Mouse (Mus musculus) layer of hippocampus, adult 18-20 months (tissue): ENCODE data around the gene Casp9. TPM values are rescaled to one million over a fixed set of nuclear protein-coding genes. Genes with fewer than 3 reads are reported as not detected.

Experiments
- DNase-seq, 2 experiments: peaks; one replicate each; pipeline ENCODE4 v3.0.0; 2022; ENCODE audit warnings: low spot score in 2 of 2
- total RNA-seq, 2 experiments: library from RNA; stranded (reverse); gene quantifications; 2 replicates each; pipeline ENCODE4 v1.2.3; 2021

The Casp9 gene
- total RNA-seq, 2 experiments from 2014 or later = 25.6 to 28.8 TPM

GRCm38 (mm10) chr4:141863726-141864280 is 70.4 kb downstream of the Casp9 start:
- no peak for DNase-seq

- DNase-seq = no peak
Observed at GRCm38 (mm10) chr4:141864506-141864905, 71.1 kb downstream of the Casp9 start.

- no peak for DNase-seq
Observed at GRCm38 (mm10) chr4:141865006-141865405, 71.6 kb downstream of the Casp9 start.

Other genes with a start within 250 kb of the Casp9 start
- gene Fblim1, start 187.5 kb upstream of the Casp9 start, total RNA-seq = under 1 TPM; 0.61 to 0.74 TPM
- under 1 TPM; 0.32 to 0.51 TPM for gene Tmem82, start 175.0 kb upstream of the Casp9 start, total RNA-seq
- gene Slc25a34, start 169.8 kb upstream of the Casp9 start, total RNA-seq = 1 to 10 TPM; 4.1 to 4.2 TPM
- gene Plekhm2, start 128.7 kb upstream of the Casp9 start, total RNA-seq = 10 to 100 TPM; 81.2 to 81.3 TPM
- gene Rsc1a1, start 108.0 kb upstream of the Casp9 start, total RNA-seq = under 1 TPM in 1 of 2 experiments, not detected in 1; 0.25 TPM
- 10 to 100 TPM; 47.6 to 52.4 TPM for gene Ddi2, start 70.2 kb upstream of the Casp9 start, total RNA-seq
- gene Agmat, start 46.9 kb upstream of the Casp9 start, total RNA-seq = under 1 TPM in 1 of 2 experiments, not detected in 1; 0.22 TPM
- 10 to 100 TPM; 44.2 to 48.6 TPM for gene Dnajc16, start 2.7 kb upstream of the Casp9 start, total RNA-seq
- not detected for gene Cela2a, start 32.5 kb downstream of the Casp9 start, total RNA-seq
- gene Ctrc, start 52.7 kb downstream of the Casp9 start, total RNA-seq = not detected
- 100 to 1,000 TPM; 157 to 184 TPM for gene Efhd2, start 81.3 kb downstream of the Casp9 start, total RNA-seq
- gene Fhad1, start 221.5 kb downstream of the Casp9 start, total RNA-seq = 10 to 100 TPM; 12.8 to 13.1 TPM